Mouse (Mus musculus) cerebellum, adult 2 months (tissue): Measurements from ENCODE around the gene Gfra4. TPM values are rescaled to one million over a fixed set of nuclear protein-coding genes. Genes with fewer than 3 reads are reported as not detected.

Experiments
- DNase-seq, 2 experiments: peaks; one replicate each; pipeline ENCODE4 v3.0.0; 2021
- H3K27ac ChIP-seq: fragments of 200-500 bp; 2 replicates; pipeline ENCODE4 v1.5.1; 2012; ENCODE audit warnings: low read length, control low read depth, inconsistent platforms; ENCODE audit not compliant: insufficient read depth
- H3K27me3 ChIP-seq: fragments of 200-500 bp; 2 replicates; pipeline ENCODE4 v1.6.1; 2012; ENCODE audit warnings: inconsistent platforms, mild to moderate bottlenecking, low read length, moderate library complexity; ENCODE audit not compliant: control insufficient read depth, insufficient read depth
- H3K4me1 ChIP-seq: fragments of 200-500 bp; 2 replicates; pipeline ENCODE4 v1.6.1; 2011; ENCODE audit warnings: low read length; ENCODE audit not compliant: control insufficient read depth, insufficient read depth
- H3K4me3 ChIP-seq: fragments of 200-500 bp; replicated peaks from 2 replicates; pipeline ENCODE3; 2011; ENCODE audit warnings: mild to moderate bottlenecking, low read depth, low read length, control low read depth; ENCODE audit not compliant: insufficient read depth
- CTCF ChIP-seq: fragments of 200-500 bp; IDR thresholded peaks from 2 replicates; pipeline ENCODE4 v1.5.1; 2011; ENCODE audit warnings: low read depth, mild to moderate bottlenecking, control low read depth, low read length, moderate library complexity, borderline replicate concordance; ENCODE audit not compliant: insufficient read depth
- POLR2A ChIP-seq: fragments of 200-500 bp; IDR thresholded peaks from 2 replicates; pipeline ENCODE4 v1.6.1; 2011; ENCODE audit warnings: low read length, control low read depth, borderline replicate concordance; ENCODE audit not compliant: insufficient read depth
- WGBS: fragments of 180-500 bp; shearing (Covaris S2); methylation state at CpG from one replicate; pipeline ENCODE4 v1.1.7; 2018; 5-methylcytosine and 5-hydroxymethylcytosine counted together
- polyA plus RNA-seq: library from polyadenylated mRNA; depleted of rRNA; stranded (reverse); fragments of >200 nt; gene quantifications from 2 replicates; pipeline ENCODE4 v1.2.3, GENCODE M21; 2012

Gene Gfra4
- polyA plus RNA-seq, 1 experiment: 87.0 TPM

DNA sequence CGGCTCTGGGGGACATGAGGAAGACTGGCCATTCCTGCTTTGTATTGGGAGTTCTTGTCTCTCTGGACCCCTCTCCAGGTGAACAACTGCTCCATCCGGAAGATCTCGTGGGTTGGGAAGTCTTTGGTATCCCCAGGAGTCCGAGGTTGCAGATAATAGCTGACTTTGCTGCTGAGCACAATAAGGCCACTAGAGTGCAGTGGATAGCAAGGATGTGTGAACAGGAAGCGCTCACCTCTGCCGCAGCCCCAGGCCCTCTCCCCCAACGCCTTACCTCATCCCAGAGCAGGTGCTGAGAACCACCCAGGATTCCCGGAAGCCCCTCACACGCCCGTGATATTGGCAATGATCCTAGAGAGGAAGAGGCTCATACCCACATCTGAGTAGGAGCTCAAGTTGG, 13.3 kb upstream of the Gfra4 start:
- H3K4me1 ChIP-seq: peaks cover 9% of the 10 kb centered on the region; the same call in 1 of the 2 replicates
- DNase-seq: no peak
- TF ChIP-seq POLR2A (no peak), CTCF (peak; percentile 24; the same call in 1 of the 2 replicates)
- no peak overlapping the region for H3K4me3 ChIP-seq
- WGBS: 4% methylated on average over 10 of the region's 10 CpGs
- no peaks in the 10 kb centered on the region; the same call in 1 of the 2 replicates for H3K27me3 ChIP-seq
- no peak overlapping the region for H3K27ac ChIP-seq

DNA sequence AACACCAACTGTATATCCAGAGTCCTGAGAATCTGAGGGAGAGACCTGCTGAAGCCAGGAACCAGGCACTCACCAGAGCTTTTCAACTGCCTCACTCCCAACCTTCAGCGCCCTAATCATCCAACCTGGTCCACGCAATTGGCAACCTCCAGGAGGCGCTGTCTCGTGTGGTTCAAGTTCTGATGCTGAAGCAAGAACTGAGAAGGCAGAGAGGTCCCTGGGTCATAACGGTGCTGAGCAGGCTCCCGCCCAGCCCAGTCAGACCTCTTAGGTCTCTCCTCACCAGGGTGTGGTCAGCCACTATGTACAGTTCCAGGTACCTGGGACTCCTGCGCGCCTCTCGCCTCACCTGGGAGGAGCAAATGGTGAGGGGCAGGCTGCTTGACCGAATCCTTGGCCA, 12.7 kb upstream of the Gfra4 start:
- Histone ChIP-seq H3K4me3 (no peak overlapping the region), H3K27ac (no peak overlapping the region), H3K4me1 (peaks cover 9% of the 10 kb centered on the region; the same call in 1 of the 2 replicates), H3K27me3 (no peaks in the 10 kb centered on the region; the same call in 1 of the 2 replicates)
- TF ChIP-seq POLR2A: no peak
- peak; percentile 52; the same call in 1 of the 2 replicates for TF ChIP-seq CTCF
- 1% methylated on average over 10 of the region's 10 CpGs for WGBS
- DNase-seq: peak in 1 of 2 experiments; percentile 7

DNA sequence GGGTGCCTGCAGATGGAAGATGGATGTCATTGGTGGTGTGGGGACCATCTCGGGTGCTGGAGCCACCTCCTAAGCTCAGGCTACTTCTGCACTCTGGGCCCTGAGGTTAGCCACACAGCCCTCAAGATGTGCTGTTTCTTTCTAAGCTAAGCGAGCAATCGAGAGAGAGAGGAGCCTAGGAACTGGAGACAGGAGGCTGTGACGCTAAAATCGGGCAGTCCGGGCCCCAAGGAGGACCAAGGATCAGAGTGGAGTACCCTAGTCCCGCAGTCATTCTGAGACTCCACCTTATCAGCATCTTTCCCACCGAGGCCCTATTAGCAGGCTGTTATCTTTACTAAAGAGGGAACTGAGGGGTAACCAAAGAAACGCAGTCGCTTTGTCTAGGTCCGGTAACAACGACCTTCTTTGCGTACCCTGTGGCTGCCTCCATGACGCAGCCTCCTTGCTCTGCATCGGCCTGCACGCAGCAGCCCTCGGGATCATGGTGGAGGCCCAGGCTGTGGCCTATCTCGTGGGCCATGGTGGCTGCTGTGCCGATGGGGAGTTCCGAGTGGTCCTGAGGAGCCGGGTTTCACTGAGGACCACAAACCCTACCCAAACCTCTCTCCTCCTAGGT, 11.9 kb upstream of the Gfra4 start:
- no peak overlapping the region for H3K4me3 ChIP-seq
- DNase-seq: no peak
- H3K27ac ChIP-seq: no peak overlapping the region
- H3K4me1 ChIP-seq: peaks cover 9% of the 10 kb centered on the region; the same call in 1 of the 2 replicates
- 9% methylated on average over 21 of the region's 21 CpGs for WGBS
- no peak for TF ChIP-seq POLR2A
- no peak for TF ChIP-seq CTCF
- no peaks in the 10 kb centered on the region; the same call in 1 of the 2 replicates for H3K27me3 ChIP-seq

DNA sequence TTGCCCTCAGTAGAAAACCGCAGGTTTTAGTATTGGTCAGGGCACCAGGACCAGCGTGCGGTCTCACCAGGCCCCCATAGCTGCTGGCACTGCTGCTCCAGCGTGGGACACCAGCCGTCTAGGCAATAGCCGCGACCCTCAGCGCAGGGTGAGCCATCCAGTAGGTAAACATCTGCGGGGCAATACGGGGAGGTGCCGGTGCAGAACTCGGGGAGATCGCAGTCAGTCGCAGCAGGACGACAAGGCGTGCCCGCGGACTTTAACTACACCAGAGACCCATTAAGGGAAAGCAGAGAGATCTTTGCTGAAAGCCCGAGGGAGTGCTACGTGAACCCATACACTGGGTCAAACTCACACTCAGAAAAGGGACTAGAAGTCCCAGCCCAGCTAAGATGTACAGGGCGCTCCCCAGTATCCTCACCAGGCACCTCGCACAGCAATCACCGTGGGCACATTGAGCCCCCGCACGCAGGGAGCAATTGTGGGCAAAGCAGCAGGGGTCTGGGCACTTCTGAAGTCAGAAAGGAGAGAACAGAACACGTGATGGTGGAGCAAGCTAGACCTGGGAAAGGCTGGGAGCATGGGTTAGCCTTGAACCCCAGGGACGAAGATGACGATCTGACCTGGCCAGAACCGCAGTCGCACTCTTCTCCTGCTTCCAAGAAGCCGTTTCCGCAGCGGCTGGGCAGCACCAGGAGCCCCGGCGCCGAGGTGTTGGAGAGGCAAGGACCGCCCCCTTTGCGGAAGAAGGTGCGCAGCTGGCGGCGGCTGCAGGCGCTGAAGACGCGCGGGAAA, 11.2 kb upstream of the Gfra4 start:
- no peak overlapping the region for H3K27ac ChIP-seq
- DNase-seq: no peak
- 3% methylated on average over 45 of the region's 45 CpGs for WGBS
- TF ChIP-seq CTCF (no peak), POLR2A (no peak)
- no peaks in the 10 kb centered on the region; the same call in 1 of the 2 replicates for H3K27me3 ChIP-seq
- peaks cover 9% of the 10 kb centered on the region; the same call in 1 of the 2 replicates for H3K4me1 ChIP-seq
- no peak overlapping the region for H3K4me3 ChIP-seq

DNA sequence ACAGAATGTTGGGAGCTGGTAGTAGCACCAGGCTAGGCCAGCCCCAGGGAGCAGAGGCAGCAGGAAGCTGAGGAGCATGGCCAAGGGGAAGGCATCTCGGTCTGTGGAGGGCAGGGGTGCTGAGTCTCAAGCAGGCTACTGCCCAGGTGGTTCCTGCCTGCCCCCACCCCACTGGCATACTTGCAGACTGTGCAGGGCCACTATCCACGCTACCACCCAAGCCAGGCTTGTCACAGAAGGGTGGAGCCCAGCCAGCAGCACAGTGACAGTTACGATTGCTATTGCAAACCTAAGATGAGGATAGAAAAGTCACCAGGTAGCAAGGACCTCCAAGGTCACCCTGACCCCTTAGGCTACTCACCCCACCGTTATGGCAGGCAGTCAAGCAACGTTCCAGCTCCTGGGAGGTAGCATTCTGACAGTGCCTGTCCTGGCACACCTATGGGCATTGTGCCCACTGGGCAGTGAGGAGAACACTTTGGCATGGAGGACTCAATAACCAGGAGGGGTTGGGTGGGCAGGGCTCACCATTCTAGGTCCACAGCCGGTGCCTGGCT, 10.1 kb upstream of the Gfra4 start:
- no peaks in the 10 kb centered on the region; the same call in 1 of the 2 replicates for H3K27me3 ChIP-seq
- 30% methylated on average over 6 of the region's 6 CpGs for WGBS
- no peak overlapping the region for H3K4me3 ChIP-seq
- no peak for TF ChIP-seq POLR2A
- no peak for TF ChIP-seq CTCF
- H3K27ac ChIP-seq: no peak overlapping the region
- DNase-seq: no peak
- H3K4me1 ChIP-seq: peaks cover 9% of the 10 kb centered on the region; the same call in 1 of the 2 replicates

DNA sequence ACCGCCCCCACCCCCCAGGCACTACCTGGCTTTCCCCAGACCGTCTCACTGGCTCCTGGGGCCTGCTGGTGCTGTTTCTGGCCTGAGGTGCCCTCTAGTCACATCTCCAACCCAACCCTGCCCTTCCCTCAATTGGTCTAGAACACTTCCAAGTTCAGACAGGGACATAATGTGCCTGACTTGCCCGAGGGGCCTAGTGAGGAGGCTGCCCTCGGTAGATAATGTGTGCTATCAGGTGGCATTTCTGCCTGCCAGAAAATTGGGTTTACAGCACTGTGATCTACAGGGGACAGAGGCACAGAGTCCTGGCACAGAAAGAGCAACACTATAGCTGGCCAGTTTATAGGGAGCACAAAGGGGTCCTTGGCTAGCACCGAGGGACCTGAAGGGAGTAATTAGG, 9.2 kb upstream of the Gfra4 start:
- TF ChIP-seq POLR2A: no peak
- no peak for TF ChIP-seq CTCF
- WGBS: 61% methylated on average over 5 of the region's 5 CpGs
- H3K27me3 ChIP-seq: no peaks in the 10 kb centered on the region; the same call in 1 of the 2 replicates

DNA sequence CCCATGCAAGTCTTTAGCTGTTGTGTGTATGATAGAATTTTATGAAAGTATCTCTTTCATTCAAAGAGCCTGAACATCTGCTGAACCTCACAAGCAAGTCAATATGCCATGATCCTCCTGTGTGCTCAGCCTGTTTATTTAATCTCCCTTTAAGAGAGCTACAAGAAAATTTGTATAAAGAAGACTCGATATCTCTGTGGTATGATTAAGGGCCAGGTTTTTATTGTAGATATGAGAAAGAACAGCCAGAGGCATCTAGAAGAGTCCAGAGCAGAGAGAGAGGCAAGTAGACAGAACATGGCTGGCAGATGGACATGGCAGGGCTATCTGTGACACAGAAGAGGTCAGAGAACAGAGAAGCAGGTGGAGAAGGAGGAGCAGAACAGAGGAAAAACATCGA, 3.1 kb upstream of the Gfra4 start:
- TF ChIP-seq CTCF (no peak), POLR2A (no peak)
- DNase-seq: no peak
- WGBS: 71% methylated on average over 2 of the region's 2 CpGs
- no peaks in the 10 kb centered on the region for H3K27me3 ChIP-seq
- H3K4me1 ChIP-seq: no peaks in the 10 kb centered on the region
- H3K4me3 ChIP-seq: no peak overlapping the region
- no peak overlapping the region for H3K27ac ChIP-seq

More for the DNA sequence above, 9.2 kb upstream of the Gfra4 start:
- no peak for DNase-seq
- Histone ChIP-seq H3K4me3 (no peak overlapping the region), H3K27ac (no peak overlapping the region), H3K4me1 (peaks cover 9% of the 10 kb centered on the region; the same call in 1 of the 2 replicates)
